Mouse (Mus musculus) ES-E14 (cell line): ENCODE data around the gene Tmprss9.

Experiments
- HCFC1 ChIP-seq: IDR thresholded peaks from 2 replicates; pipeline ENCODE4 v1.6.1; 2012; ENCODE audit warnings: low read length, inconsistent platforms, borderline replicate concordance; ENCODE audit not compliant: insufficient read depth
- ZC3H11A ChIP-seq: IDR thresholded peaks from 2 replicates; pipeline ENCODE4 v1.6.1; 2012; ENCODE audit warnings: low read depth, mild to moderate bottlenecking, inconsistent platforms, low read length, borderline replicate concordance

DNA sequence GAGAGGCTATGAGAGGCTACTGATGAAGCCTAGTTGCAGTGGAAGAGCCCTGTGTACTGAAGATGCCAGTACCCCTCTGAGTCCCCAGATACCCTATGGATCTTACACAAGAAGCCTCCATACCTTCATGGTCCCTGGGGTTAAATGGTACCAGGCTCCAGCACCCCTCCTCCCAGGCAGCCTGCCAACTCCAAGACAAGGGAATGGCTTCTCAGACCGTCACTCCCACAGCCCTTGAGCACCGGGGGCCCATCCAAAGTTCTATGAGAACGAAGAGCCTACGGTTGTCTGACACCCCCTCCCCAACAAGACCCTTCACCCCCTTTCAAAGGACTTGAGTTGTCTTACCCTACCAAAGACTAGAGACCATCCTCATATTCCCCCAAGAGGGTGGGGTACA, 44.1 kb downstream of the Tmprss9 start:
- TF ChIP-seq HCFC1 (no peak), ZC3H11A (no peak)
